Mouse (Mus musculus) heart, postnatal 25 days (tissue): ENCODE data around the gene Hdac10. TPM values are rescaled to one million over a fixed set of nuclear protein-coding genes. Genes with fewer than 3 reads are reported as not detected.

ENCODE experiments used
- DNase-seq: peaks from one replicate; pipeline ENCODE4 v3.0.0; 2022; ENCODE audit warnings: low spot score
- intact Hi-C: fragments of 180-260 bp; cut with DNase I; formaldehyde crosslinking; loops from one replicate; pipeline ENCODE4 v1.15.1; 2025
- total RNA-seq, 2 experiments: library from RNA; stranded (reverse); gene quantifications; 2 replicates each; pipeline ENCODE4 v1.2.3; 2021

The Hdac10 gene
- 1 to 10 TPM; 7.4 to 8.3 TPM for total RNA-seq

- DNase-seq = peak; percentile 79
- intact Hi-C loops = no loop called here
Measured at GRCm38 (mm10) chr15:89128382-89129350, at the start of gene Hdac10. TSS of gene Hdac10 (minus strand) at chr15:89128700.

- DNase-seq = no peak
- intact Hi-C loops = loop anchor here (2.0 kb wide), 1 partner anchor 33 kb away; the partner anchor contains the start of gene Ppp6r2
Measured at GRCm38 (mm10) chr15:89177576-89178259, 49.2 kb upstream of the Hdac10 start.

GRCm38 (mm10) chr15:89177121-89177520, 48.6 kb upstream of the Hdac10 start:
- peak; percentile 75 for DNase-seq
- intact Hi-C loops = no loop called here

DNA sequence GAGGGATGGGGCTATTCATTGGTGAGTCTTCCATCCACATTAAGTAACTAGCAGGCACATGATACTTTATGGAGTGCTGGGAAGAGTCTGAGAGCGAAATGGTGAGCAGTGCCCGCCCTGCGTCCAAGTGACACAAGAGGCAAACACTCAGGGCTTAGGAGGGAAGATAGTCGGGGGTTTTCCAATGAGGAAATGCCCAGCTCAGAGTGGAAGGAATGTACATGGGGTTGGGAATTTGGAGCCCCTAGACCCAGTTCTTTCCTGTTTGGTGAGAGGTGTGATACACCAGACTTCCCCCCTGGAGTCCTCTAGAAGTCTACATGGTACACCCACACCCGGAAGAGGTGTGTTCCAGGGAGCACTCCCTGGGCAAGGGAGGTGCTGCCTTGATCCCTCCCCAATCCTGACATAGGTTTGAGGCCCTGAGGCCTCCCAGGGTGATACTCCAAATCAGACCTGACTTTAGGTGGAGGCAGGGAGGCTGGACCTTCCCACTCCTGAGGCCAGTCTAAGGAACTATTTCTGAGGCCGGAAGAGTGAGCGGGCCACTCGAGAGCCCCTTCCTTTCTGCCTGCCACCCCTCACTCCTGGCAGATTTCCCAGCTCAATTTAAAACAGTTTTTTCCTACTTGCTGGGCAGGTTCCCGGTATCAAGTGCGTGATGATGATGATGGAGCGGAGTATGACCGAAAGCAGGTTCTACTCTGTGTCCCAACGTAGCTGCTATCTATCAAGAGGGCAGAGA, 47.1 kb upstream of the Hdac10 start:
- intact Hi-C loops = no loop called here
- DNase-seq = no peak

DNA sequence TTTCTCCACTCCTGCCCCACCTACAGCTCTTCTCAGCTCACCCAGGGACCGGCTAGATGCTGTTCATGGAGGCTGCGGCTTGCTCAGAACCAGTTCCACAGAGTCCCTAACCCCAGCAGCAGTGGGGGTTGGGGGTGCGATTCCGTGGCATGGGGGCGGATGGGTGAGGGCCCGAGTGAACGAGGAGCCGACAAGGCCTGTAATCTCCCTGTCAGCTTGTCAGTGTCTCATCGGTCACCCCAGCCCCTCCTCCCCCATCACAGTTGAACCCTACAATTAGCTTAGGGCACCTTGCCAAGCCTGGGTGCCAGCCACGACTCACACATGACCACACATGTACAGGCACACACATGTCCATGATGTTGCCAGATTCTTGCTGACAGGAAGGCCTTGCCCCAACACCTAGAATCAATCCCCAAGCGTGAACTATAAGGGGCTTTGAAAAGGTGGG, 46.4 kb upstream of the Hdac10 start:
- DNase-seq = no peak
- intact Hi-C loops = no loop called here

DNA sequence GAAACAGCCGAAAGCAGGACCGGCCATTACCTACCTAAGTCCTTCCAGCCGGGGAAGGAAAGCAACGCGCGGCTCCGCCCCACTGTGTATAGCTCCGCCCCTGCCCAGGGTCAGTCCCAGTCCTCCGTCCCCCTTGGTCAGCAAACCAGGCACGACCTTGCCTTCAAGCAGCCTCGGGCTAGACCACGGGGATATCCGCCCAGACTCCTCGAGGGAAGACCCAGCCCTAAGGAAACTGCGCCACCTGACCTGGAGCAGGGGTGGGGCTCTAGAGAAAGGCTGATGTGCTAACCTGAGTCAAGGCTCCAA, 45.4 kb upstream of the Hdac10 start:
- DNase-seq = peak; percentile 34
- intact Hi-C loops = no loop called here

DNA sequence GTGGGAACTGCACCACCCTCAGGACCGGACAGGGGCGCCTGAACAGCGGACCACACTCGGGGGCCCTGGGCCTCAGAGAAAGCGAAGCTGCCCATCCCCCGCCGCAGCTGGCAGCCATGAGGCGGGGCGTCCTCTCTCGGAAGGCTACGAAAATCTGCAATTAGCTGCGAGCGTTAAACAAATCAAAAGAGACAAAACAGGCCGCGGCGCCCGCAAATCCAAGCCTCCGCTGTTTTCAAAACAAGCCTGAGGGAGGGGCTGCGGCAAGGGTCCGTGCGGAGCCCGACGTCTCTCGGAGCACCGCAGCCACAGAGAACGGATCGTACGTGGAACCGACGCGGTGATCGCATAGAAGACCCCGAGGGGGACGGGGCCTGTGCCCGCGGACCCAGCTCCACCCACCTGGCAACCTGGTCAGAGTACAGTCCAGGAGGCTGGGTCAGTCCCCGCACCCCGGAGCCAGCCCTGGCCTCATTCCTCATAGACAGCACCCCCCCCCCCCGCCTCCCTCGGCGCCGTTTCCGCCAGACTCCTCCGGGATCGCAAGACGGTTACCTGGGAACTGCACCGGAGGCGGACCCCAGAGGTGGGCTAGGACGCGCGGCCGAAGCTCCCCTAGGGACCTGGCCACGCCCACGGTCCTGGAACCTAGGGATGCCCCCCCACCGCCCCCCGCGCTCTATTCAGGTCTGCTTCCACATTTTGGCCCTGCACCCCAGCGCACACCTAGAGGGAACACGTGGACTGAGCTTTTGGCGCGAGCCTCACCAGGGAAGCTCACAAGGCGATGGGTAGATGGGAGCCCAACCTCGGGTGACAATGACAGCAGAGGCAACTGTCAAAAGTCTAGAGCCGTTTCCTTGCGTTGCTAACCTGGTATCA, 44.8 kb upstream of the Hdac10 start:
- intact Hi-C loops = no loop called here
- DNase-seq = no peak

GRCm38 (mm10) chr15:89172276-89172935, 43.9 kb upstream of the Hdac10 start:
- no peak for DNase-seq
- intact Hi-C loops = no loop called here

DNA sequence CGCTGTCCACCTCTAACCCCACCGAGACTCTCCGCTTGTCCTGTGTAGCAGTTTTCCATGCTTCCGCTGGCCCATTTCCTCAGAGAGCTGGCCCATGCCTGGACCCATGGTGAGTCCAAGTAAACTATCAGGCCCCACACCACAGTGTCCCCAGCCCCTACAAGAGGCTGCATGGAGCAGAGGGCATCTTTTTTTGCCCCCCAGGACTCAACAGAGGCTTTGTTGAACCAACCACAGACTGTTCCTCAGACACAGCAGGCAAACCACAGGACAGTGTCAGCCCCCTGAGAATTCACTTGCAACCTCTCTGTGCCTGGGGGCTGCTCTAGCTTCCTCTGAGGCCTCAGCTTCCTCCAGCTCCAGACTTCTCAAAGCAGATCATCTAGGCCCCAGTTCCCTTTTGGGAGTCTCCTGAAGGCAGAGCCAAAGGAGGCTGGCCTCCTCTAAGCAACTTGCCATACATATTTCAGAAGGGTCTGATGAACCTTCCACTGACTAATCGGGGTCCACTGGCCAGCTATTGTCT, 43.1 kb upstream of the Hdac10 start:
- DNase-seq = no peak
- intact Hi-C loops = no loop called here

GRCm38 (mm10) chr15:89170102-89170501, 41.6 kb upstream of the Hdac10 start:
- DNase-seq = peak; percentile 19

GRCm38 (mm10) chr15:89169431-89169830, 40.9 kb upstream of the Hdac10 start:
- DNase-seq = peak; percentile 78
- intact Hi-C loops = no loop called here

More at GRCm38 (mm10) chr15:89170102-89170501, 41.6 kb upstream of the Hdac10 start:
- intact Hi-C loops = no loop called here

GRCm38 (mm10) chr15:89168922-89169321, 40.4 kb upstream of the Hdac10 start:
- DNase-seq = no peak
- intact Hi-C loops = no loop called here

- intact Hi-C loops = no loop called here
- no peak for DNase-seq
Measured at GRCm38 (mm10) chr15:89165478-89165877, 37.0 kb upstream of the Hdac10 start.

DNA sequence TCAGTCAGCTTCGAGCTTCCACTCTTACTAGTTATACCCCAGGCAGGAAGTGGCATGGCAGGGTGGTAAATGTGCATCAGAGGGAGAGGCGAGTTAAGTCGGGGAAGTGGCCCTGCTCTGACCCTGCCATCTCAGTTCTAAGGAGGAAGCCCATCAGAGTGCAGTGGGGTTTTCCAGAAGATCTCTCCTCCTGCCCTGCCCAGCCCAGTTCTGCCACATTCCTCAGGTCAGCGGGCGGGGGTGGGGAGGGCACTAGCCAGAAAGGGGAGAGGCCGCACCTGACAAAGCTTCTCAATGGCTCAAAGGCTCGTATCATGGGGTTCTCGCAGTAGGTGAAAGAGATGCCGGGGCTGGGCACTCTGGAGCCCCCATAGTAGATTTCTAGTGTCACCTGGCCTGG, 32.9 kb upstream of the Hdac10 start:
- intact Hi-C loops = no loop called here
- DNase-seq = no peak

DNA sequence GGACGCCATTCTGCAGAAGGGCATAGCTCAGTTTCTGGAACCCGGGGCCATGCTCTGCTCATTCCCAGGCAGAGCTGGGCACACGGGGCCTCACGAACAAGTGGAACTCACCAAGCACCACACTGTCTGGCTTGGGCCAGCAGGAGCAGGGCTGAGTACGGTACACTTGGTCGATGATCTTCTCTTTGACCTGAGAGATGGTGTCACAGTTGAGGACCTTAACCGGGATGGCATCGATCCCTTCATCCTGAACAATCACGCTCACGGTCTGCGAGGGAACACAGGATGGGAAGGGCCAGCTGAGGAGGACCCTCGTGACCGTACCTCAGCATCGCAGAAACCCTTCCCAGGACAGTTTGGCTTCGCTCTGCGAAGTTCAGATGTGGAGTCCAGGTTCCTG, 30.0 kb upstream of the Hdac10 start:
- no peak for DNase-seq
- intact Hi-C loops = loop anchor here (5.0 kb wide), 2 partner anchors 36 to 39 kb away; partner anchors contain the start of genes Dennd6b and Tubgcp6

GRCm38 (mm10) chr15:89157954-89158353, 29.5 kb upstream of the Hdac10 start:
- intact Hi-C loops = loop anchor here (5.0 kb wide), 2 partner anchors 36 to 39 kb away; partner anchors contain the start of genes Dennd6b and Tubgcp6
- peak; percentile 45 for DNase-seq

DNA sequence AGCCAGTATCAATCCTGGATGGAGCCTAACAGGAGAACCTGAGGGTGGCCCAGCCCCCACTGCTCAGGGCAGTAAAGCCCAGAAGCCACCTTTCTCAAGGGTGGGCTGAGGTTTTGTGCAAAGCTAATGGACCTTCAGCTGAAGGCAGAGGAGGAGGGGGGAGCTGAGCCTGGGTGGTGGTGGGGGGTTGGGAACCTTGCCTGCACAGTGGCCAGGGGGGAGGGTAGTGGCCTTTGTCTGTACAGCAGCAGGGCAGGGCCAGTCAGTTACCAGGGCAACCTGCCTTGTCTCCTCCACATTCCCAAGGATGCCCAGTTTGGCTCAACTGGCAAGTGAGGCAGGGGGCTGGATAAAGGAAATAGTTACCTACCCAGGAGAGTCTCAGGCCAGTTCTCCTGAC, 23.8 kb upstream of the Hdac10 start:
- DNase-seq = no peak
- intact Hi-C loops = no loop called here

DNA sequence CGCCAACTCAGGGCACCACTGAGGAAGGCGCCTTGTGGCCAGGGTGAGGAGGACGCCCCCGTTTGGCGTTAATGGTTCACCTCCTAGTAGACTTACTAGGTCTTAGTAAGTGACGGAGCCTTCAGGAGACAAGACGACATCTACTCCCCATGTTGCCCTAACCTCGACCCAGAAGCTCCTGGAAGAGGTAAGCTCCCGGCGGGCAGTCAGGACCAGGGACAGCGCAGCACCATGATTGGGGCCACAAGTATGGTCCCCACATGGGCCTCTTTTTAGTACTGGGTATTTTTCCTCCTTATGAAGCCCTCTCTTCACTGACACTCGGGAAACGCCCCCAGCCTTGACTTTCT, 21.5 kb upstream of the Hdac10 start:
- intact Hi-C loops = no loop called here
- DNase-seq = no peak
